Mouse (Mus musculus): ENCODE data around the gene Acad12. TPM values are rescaled to one million over a fixed set of nuclear protein-coding genes. Genes with fewer than 3 reads are reported as not detected.
A peak's percentile ranks its signal among the peaks of the same experiment; 100 is the strongest.

Acad12 gene
- polyA plus RNA-seq, 1 experiment from 2014 or later = 1.7 TPM

DNA sequence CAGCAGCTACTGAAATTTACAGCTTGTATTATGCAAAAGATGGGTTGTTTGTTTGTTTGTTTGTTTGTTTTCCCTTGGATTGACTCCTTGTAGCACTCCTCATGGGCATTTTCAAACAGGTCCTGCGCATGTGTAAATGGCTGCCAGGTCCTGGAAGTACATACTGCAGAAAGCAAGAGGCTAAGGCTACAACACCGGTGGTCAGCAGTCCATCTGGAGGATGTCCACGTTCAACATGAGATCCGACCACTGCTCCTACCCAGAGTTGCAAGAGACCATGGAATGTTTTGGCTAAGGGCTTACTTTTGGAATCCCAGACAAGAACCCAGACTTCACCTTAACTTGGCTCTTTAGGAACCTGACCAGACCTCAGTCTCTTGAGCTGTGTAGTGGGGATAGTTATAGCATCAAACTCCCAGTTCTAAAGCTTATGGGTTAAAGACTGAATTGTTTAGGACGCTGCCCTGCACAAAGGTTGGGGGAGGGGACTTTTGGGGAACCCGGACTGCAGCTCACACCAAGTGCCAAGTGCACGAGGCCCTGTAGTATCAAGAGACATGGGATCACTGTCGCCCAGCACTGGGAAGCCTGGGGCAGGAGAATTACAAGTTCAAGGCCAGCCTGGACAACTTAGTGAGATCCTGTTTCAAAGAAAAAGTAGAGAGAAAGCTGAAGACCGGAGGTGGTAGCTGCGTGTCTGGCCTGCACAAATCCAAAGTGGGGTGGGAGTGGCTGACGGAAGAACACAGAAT is 26.5 kb downstream of the Acad12 start:
- H3K27ac ChIP-seq (replicated peaks) = no peak overlapping the region
- ATAC-seq (ENCODE audit: low FRiP score, low read depth) = no peak
- H3K9ac ChIP-seq (replicated peaks) = no peak overlapping the region
- no peaks in the 10 kb centered on the region for H3K9me3 ChIP-seq
- H3K36me3 ChIP-seq = no peaks in the 10 kb centered on the region
- H3K4me1 ChIP-seq = peaks cover 13% of the 10 kb centered on the region
- H3K4me2 ChIP-seq (replicated peaks) = peak overlapping the region; percentile 78
- H3K4me3 ChIP-seq = peak overlapping the region; percentile 62; the same call in 1 of the 2 replicates
- WGBS = 68% methylated on average over 11 of the region's 11 CpGs
- peaks cover 18% of the 10 kb centered on the region for H3K27me3 ChIP-seq

DNA sequence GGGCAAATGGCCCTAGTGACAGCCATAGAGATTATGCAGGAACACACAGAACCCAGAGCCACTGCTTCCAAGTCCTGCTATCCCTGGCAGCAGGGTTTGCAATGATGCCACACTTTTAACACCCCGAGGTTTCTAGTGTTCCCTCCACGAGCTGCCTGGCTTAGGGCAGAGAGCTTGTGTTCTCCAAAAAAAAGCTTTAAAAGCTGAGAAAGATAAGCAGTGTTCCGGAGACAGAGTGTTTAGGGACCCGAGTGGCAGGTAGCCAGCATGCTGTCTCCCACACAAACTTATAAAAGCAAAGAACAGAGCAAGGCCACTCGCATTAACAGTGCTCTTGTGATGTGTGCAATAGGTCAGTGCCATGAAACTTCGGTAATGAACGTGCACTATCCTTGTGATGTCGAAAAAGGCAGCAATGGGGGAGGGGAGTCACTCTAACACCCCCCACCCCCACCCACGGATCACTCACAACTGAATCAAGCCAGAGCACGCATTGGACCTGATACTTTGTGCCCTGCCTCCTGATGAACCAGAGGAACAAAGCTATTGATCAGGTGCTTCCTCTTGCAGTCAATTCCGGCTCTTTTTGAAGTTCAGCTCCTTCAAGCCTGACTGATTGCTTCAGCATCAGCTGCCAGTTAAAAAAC is 27.2 kb downstream of the Acad12 start:
- Histone ChIP-seq H3K9ac (replicated peaks) (no peak overlapping the region), H3K4me1 (peaks cover 13% of the 10 kb centered on the region), H3K27ac (replicated peaks) (no peak overlapping the region), H3K9me3 (no peaks in the 10 kb centered on the region), H3K27me3 (peaks cover 18% of the 10 kb centered on the region), H3K4me2 (replicated peaks) (no peak overlapping the region), H3K36me3 (no peaks in the 10 kb centered on the region), H3K4me3 (no peak overlapping the region)
- 84% methylated on average over 11 of the region's 11 CpGs for WGBS
- ATAC-seq (ENCODE audit: low FRiP score, low read depth) = no peak

DNA sequence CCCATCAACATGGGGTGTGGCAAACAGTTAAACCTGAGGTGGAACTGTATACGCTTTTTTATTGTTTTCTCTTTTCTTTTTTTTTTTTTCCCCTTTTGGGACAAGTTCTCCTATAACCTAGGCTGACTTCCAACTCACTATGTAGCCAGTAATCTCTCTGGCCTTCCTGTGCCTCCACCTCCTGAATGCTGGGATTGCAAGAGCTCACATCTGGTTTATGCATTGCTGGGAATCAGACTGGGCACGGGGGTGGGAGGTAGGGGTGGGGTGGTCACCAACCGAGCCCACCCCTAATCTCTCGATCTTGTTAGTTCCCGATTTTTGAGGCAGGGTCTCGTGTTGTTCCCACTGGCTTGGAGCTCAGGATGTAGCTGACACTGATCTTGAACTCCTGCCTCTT is 28.8 kb downstream of the Acad12 start:
- Histone ChIP-seq H3K9ac (replicated peaks) (no peak overlapping the region), H3K36me3 (no peaks in the 10 kb centered on the region), H3K4me3 (no peak overlapping the region), H3K4me2 (replicated peaks) (no peak overlapping the region), H3K27me3 (peaks cover 9% of the 10 kb centered on the region; the same call in 1 of the 2 replicates), H3K27ac (replicated peaks) (no peak overlapping the region), H3K4me1 (peaks cover 13% of the 10 kb centered on the region), H3K9me3 (no peaks in the 10 kb centered on the region)
- ATAC-seq (ENCODE audit: low FRiP score, low read depth) = no peak
- WGBS = 88% methylated on average over 6 of the region's 6 CpGs

DNA sequence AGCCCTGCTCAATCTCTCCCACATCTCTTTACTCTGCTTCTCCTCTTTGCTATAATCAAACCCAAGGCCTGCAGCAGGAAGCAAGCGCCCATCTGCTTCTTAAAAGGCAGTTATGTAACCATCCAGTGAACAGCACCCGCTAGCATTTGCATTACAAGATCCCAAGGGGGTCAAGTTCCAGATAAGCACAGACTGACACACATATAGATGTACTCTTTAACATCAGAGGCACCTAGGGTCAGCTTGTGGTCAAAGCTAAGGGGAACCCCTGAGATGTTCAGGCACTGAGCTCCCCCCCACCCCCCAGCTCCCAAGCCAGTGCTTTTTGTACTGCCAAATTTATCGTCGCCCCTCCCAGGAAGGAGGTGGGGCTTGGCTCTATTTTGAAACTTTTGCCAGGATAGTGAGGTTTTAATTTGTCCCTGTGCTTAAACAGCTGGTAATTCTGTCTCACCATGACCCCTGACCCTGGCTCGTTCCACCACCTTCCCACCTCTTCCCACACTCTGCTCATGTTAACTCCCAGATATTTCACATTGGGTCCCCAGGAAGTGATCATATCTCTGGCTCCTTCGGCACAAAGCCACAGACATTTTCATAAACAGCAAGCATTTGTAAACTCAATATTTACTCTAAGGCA is 32.2 kb downstream of the Acad12 start:
- Histone ChIP-seq H3K9me3 (no peaks in the 10 kb centered on the region), H3K4me2 (replicated peaks) (no peak overlapping the region), H3K4me1 (no peaks in the 10 kb centered on the region), H3K36me3 (no peaks in the 10 kb centered on the region), H3K9ac (replicated peaks) (no peak overlapping the region), H3K4me3 (no peak overlapping the region), H3K27ac (replicated peaks) (no peak overlapping the region), H3K27me3 (peaks cover under 1% of the 10 kb centered on the region; the same call in 1 of the 2 replicates)
- WGBS = 77% methylated on average over 6 of the region's 6 CpGs
- no peak for ATAC-seq (ENCODE audit: low FRiP score, low read depth)

DNA sequence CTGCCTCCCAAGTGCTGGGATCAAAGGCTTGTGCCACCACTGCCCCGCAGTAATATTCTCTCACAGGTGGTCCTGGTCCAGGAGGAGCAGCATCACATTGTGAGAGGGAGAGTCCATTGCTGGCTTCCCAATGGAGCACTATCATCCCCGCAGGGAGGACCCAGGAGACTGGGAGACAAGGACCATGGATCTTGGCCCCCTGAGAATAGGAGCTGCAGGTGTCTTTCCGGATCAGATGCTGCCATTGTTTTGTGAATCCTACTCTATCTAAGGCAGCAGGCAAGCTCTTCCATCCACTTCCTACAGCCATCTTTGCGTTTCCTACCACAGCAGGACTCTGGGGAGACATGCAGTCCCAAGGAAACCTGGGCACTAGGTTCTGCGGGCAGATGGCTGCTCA is 33.0 kb downstream of the Acad12 start:
- 83% methylated on average over 5 of the region's 5 CpGs for WGBS
- no peak for ATAC-seq (ENCODE audit: low FRiP score, low read depth)

DNA sequence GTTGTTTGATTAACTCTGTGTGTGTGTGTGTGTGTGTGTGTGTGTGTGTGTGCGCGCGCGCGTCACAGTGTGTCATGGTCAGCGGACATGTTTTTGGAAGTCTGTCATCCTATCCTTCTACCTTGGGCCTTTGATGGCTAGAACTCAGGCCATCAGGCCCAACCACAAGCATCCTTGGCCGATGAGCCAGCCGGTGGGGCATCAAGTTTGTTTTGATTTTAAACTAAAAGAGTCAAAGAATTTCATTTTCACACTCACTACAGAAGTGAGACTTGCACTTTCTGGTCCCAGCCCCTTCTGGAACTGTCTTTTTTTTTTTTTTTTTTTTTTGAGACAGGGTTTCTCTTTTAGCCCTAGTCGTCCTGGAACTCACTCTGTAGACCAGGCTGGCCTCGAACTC is 33.7 kb downstream of the Acad12 start:
- no peak for ATAC-seq (ENCODE audit: low FRiP score, low read depth)
- Histone ChIP-seq H3K27me3 (no peaks in the 10 kb centered on the region), H3K9me3 (no peaks in the 10 kb centered on the region), H3K36me3 (peaks cover 4% of the 10 kb centered on the region; the same call in 1 of the 2 replicates), H3K9ac (replicated peaks) (no peak overlapping the region), H3K4me1 (no peaks in the 10 kb centered on the region), H3K4me3 (no peak overlapping the region), H3K27ac (replicated peaks) (no peak overlapping the region), H3K4me2 (replicated peaks) (no peak overlapping the region)
- 87% methylated on average over 10 of the region's 10 CpGs for WGBS

More for the DNA sequence above, 33.0 kb downstream of the Acad12 start:
- H3K9ac ChIP-seq (replicated peaks) = no peak overlapping the region
- no peaks in the 10 kb centered on the region for H3K4me1 ChIP-seq
- no peak overlapping the region for H3K27ac ChIP-seq (replicated peaks)
- H3K4me3 ChIP-seq = no peak overlapping the region
- H3K36me3 ChIP-seq = no peaks in the 10 kb centered on the region
- H3K9me3 ChIP-seq = no peaks in the 10 kb centered on the region
- no peak overlapping the region for H3K4me2 ChIP-seq (replicated peaks)
- no peaks in the 10 kb centered on the region for H3K27me3 ChIP-seq

DNA sequence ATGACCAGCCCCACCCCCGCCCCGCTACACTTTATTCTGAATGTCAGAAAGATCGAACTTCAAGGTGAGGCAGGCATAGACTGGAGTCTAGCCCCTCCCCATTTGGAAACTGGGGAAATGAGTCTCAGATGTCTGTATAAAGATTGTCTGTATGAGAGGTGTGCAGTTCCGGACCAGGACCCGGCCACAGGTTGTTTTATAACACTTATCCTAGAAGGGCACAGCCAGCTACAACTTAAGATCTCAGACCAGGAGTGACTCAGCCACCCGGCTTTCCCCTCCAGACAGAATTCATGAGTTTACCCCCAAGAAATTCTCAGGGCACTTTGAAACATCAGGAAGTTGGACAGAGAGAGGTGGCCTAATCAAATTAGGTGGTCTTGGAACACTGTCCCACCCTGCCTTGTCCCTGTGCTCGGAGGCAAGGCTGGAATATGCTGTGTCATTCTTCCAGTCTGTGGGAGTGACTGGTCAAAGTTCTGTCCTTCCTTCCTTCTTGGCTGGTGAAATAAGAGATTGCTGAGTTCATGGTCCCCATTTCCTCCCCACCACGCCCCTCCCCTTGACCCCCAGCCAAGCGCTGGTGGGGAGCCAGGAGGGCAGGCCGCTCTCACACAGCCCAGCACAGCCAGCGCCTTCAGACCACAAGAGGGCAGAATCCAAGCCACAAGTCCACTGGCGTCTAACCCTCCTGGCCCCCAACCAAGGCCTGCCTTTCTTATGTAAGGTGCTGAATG is 34.8 kb downstream of the Acad12 start:
- Histone ChIP-seq H3K9ac (replicated peaks) (no peak overlapping the region), H3K4me2 (replicated peaks) (no peak overlapping the region), H3K27me3 (no peaks in the 10 kb centered on the region), H3K4me1 (no peaks in the 10 kb centered on the region), H3K4me3 (no peak overlapping the region), H3K27ac (replicated peaks) (no peak overlapping the region), H3K36me3 (peaks cover 11% of the 10 kb centered on the region; the same call in 1 of the 2 replicates), H3K9me3 (no peaks in the 10 kb centered on the region)
- 59% methylated on average over 12 of the region's 12 CpGs for WGBS
- no peak for ATAC-seq (ENCODE audit: low FRiP score, low read depth)

DNA sequence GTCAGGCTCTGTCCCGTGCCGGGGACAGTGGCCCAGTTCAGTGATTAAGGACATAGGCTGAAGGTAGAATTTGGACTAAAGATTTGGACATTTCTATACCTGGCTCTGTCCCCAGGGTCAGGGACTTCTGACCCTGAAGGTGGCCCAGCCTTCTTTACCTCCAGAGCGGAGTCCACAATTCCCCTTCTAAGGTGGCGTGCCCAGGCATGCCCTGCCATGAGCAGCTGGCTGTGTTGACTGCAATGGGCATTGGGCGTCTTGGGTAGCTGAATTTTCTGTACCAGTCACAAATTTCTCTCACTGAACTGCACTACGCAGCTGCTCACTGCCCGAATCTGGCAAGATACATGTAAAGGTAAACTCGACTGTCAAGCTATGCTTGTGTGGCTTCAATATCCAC is 36.8 kb downstream of the Acad12 start:
- no peak overlapping the region for H3K27ac ChIP-seq (replicated peaks)
- H3K27me3 ChIP-seq = no peaks in the 10 kb centered on the region
- 90% methylated on average over 8 of the region's 8 CpGs for WGBS
- no peaks in the 10 kb centered on the region for H3K4me1 ChIP-seq
- no peak overlapping the region for H3K9ac ChIP-seq (replicated peaks)
- no peak overlapping the region for H3K4me2 ChIP-seq (replicated peaks)
- H3K4me3 ChIP-seq = no peak overlapping the region
- no peak for ATAC-seq (ENCODE audit: low FRiP score, low read depth)
- no peaks in the 10 kb centered on the region for H3K9me3 ChIP-seq
- H3K36me3 ChIP-seq = peaks cover 11% of the 10 kb centered on the region; the same call in 1 of the 2 replicates

DNA sequence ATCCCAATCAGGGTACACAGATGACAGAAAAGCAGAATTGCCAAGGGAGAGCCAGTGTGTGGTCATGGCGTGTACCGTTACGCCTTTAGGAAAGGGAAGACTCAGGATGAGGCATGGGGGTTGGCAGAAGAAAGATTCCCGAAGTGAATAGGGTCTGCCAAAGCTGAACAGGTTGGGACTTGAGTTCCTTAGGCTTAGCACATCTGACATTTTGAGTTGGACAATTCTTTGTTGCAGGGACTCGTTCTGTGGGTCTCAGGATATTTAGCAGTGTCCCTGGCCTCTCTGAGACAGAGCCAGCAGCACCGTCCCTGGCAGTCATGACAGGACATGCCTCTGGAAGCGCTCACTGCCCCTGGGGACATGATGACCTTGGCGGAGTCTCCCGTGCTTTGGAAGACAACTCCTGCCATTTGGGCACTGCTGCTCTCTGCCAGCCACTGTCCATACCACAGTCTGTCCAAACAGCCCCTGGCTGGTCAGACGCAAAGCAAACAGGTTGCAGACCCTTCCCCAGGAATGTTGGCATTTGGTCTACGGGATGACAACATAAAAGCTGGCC is 41.7 kb downstream of the Acad12 start:
- Histone ChIP-seq H3K4me3 (no peak overlapping the region), H3K27me3 (no peaks in the 10 kb centered on the region), H3K27ac (replicated peaks) (no peak overlapping the region), H3K9ac (replicated peaks) (no peak overlapping the region), H3K4me2 (replicated peaks) (no peak overlapping the region), H3K36me3 (peaks cover 12% of the 10 kb centered on the region; the same call in 1 of the 2 replicates), H3K4me1 (no peaks in the 10 kb centered on the region), H3K9me3 (no peaks in the 10 kb centered on the region)
- 92% methylated on average over 11 of the region's 11 CpGs for WGBS
- no peak for ATAC-seq (ENCODE audit: low FRiP score, low read depth)

DNA sequence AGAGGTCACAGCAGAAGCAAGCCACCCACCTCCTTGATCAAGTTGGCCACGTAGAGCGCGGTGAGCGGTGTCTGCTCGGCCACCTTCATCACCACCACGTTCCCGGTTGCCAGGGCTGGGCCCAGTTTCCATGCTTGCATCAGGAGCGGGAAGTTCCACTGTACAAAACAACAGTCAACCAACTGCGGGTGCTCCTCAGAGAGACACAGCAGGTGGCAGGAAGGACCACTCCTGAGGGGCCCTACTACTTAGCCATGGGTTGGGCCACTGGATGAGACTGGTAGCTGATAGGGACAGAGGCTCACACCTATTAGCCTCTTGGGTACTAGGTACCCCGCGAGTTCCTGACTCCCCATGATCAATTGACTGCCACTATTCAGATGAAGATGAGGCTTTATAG is 42.9 kb downstream of the Acad12 start:
- 92% methylated on average over 11 of the region's 11 CpGs for WGBS
- Histone ChIP-seq H3K27ac (replicated peaks) (no peak overlapping the region), H3K9me3 (no peaks in the 10 kb centered on the region), H3K27me3 (no peaks in the 10 kb centered on the region), H3K9ac (replicated peaks) (no peak overlapping the region), H3K4me3 (no peak overlapping the region), H3K4me2 (replicated peaks) (no peak overlapping the region), H3K36me3 (peaks cover 18% of the 10 kb centered on the region; the same call in 1 of the 2 replicates), H3K4me1 (no peaks in the 10 kb centered on the region)
- no peak for ATAC-seq (ENCODE audit: low FRiP score, low read depth)

DNA sequence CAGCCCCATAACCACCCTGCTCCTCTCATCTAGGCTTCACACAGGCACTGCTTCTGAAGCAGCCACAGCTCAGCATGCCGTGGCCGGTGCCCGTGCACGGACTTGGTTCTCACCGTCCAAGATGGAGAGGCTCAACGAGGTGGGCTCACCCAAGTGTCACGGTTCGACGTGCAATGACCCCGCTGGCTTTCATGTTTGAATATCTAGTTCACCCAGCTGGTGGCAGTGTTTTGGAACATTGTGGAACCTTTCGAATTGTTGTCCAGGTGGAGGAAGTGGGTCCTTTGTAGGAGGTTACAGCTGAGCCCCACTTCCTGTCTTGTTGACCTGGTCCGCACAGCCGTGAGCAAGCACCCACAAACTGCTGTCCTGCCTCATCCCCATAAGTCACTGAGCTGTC is 44.6 kb downstream of the Acad12 start:
- H3K27me3 ChIP-seq = no peaks in the 10 kb centered on the region
- no peak for ATAC-seq (ENCODE audit: low FRiP score, low read depth)
- H3K27ac ChIP-seq (replicated peaks) = no peak overlapping the region
- H3K4me3 ChIP-seq = no peak overlapping the region
- H3K4me2 ChIP-seq (replicated peaks) = no peak overlapping the region
- no peaks in the 10 kb centered on the region for H3K9me3 ChIP-seq
- H3K9ac ChIP-seq (replicated peaks) = no peak overlapping the region
- peaks cover 7% of the 10 kb centered on the region; the same call in 1 of the 2 replicates for H3K36me3 ChIP-seq
- no peaks in the 10 kb centered on the region for H3K4me1 ChIP-seq
- 94% methylated on average over 13 of the region's 13 CpGs for WGBS

Data from midbrain, embryonic 12.5 days (tissue).